Mouse (Mus musculus) cortical plate, adult 2 months (tissue): ENCODE measurements around the gene Wdr60. TPM values are rescaled to one million over a fixed set of nuclear protein-coding genes. Genes with fewer than 3 reads are reported as not detected.

Experiments used
- H3K27ac ChIP-seq: fragments of 200-500 bp; 2 replicates; pipeline ENCODE4 v1.5.1; 2012; ENCODE audit warnings: low read length, control low read depth, inconsistent platforms; ENCODE audit not compliant: insufficient read depth
- H3K4me1 ChIP-seq: fragments of 200-500 bp; 2 replicates; pipeline ENCODE4 v1.6.1; 2011; ENCODE audit warnings: low read length; ENCODE audit not compliant: control insufficient read depth, insufficient read depth
- H3K4me3 ChIP-seq: fragments of 200-500 bp; 2 replicates; pipeline ENCODE4 v1.5.1; 2011; ENCODE audit warnings: mild to moderate bottlenecking, low read length, control low read depth; ENCODE audit not compliant: insufficient read depth
- CTCF ChIP-seq: fragments of 200-500 bp; IDR thresholded peaks from 2 replicates; pipeline ENCODE4 v1.5.1; 2011; ENCODE audit warnings: mild to moderate bottlenecking, control low read depth, low read length; ENCODE audit not compliant: insufficient read depth; ENCODE audit errors: extremely low read depth
- POLR2A ChIP-seq: fragments of 200-500 bp; IDR thresholded peaks from 2 replicates; pipeline ENCODE4 v1.6.1; 2011; ENCODE audit warnings: mild to moderate bottlenecking, low read length, control low read depth; ENCODE audit not compliant: insufficient read depth; ENCODE audit errors: extremely low read depth
- polyA plus RNA-seq: library from polyadenylated mRNA; depleted of rRNA; stranded (reverse); fragments of >200 nt; gene quantifications from 2 replicates; pipeline ENCODE4 v1.2.3, GENCODE M21; 2012; rRNA removed

The Wdr60 gene
- polyA plus RNA-seq, result 18.5 and 24.4 TPM in 2 replicates

- peak within 1 kb of the TSS; percentile 82 for H3K4me3 ChIP-seq
- TF ChIP-seq CTCF (no peak), POLR2A (peak; percentile 75)
- H3K4me1 ChIP-seq, result no peaks in the 10 kb centered on the region; the same call in 1 of the 2 replicates
- H3K27ac ChIP-seq, result no peak within 1 kb of the TSS
Observed at GRCm38 (mm10) chr12:116262555-116263341, at the start of gene Wdr60. Wdr60 (minus strand) TSS chr12:116263022.

- TF ChIP-seq CTCF (no peak), POLR2A (no peak)
- Histone ChIP-seq H3K4me3 (no peak overlapping the region), H3K4me1 (peaks cover 1% of the 10 kb centered on the region; the same call in 1 of the 2 replicates), H3K27ac (no peak overlapping the region)
Observed at GRCm38 (mm10) chr12:116308612-116309011, 45.8 kb upstream of the Wdr60 start.

- no peak overlapping the region for H3K27ac ChIP-seq
- no peak overlapping the region for H3K4me3 ChIP-seq
- peaks cover 1% of the 10 kb centered on the region; the same call in 1 of the 2 replicates for H3K4me1 ChIP-seq
- TF ChIP-seq POLR2A (no peak), CTCF (no peak)
Observed at GRCm38 (mm10) chr12:116307870-116308269, 45.0 kb upstream of the Wdr60 start.

- Histone ChIP-seq H3K4me1 (no peaks in the 10 kb centered on the region; the same call in 1 of the 2 replicates), H3K27ac (no peak overlapping the region)
- TF ChIP-seq CTCF, result no peak
- no peak for TF ChIP-seq POLR2A
Observed at GRCm38 (mm10) chr12:116306042-116306441, 43.2 kb upstream of the Wdr60 start.

GRCm38 (mm10) chr12:116302181-116302580, 39.4 kb upstream of the Wdr60 start:
- TF ChIP-seq POLR2A (no peak), CTCF (no peak)

More at GRCm38 (mm10) chr12:116306042-116306441, 43.2 kb upstream of the Wdr60 start:
- no peak overlapping the region for H3K4me3 ChIP-seq

GRCm38 (mm10) chr12:116299906-116300305, 37.1 kb upstream of the Wdr60 start:
- no peak overlapping the region for H3K27ac ChIP-seq
- TF ChIP-seq POLR2A (no peak), CTCF (no peak)
- no peak overlapping the region for H3K4me3 ChIP-seq
- H3K4me1 ChIP-seq, result no peaks in the 10 kb centered on the region

More at GRCm38 (mm10) chr12:116302181-116302580, 39.4 kb upstream of the Wdr60 start:
- Histone ChIP-seq H3K4me1 (no peaks in the 10 kb centered on the region), H3K4me3 (no peak overlapping the region), H3K27ac (no peak overlapping the region)

- H3K4me3 ChIP-seq, result no peak overlapping the region
- TF ChIP-seq POLR2A, result no peak
- no peak for TF ChIP-seq CTCF
- H3K27ac ChIP-seq, result peak overlapping the region; percentile 92
- H3K4me1 ChIP-seq, result peaks cover 1% of the 10 kb centered on the region; the same call in 1 of the 2 replicates
Observed at GRCm38 (mm10) chr12:116293599-116294292, 30.9 kb upstream of the Wdr60 start.

GRCm38 (mm10) chr12:116293185-116293584, 30.4 kb upstream of the Wdr60 start:
- Histone ChIP-seq H3K27ac (no peak overlapping the region), H3K4me1 (peaks cover 1% of the 10 kb centered on the region; the same call in 1 of the 2 replicates), H3K4me3 (no peak overlapping the region)
- no peak for TF ChIP-seq POLR2A
- no peak for TF ChIP-seq CTCF

- Histone ChIP-seq H3K4me3 (no peak overlapping the region), H3K4me1 (no peaks in the 10 kb centered on the region), H3K27ac (no peak overlapping the region)
- TF ChIP-seq CTCF (no peak), POLR2A (no peak)
Observed at GRCm38 (mm10) chr12:116283511-116283910, 20.7 kb upstream of the Wdr60 start.
